Mouse (Mus musculus) myocyte (in vitro differentiated cells): ENCODE measurements around the gene Syn2.

Experiments
- CEBPB ChIP-seq: IDR thresholded peaks from 2 replicates; pipeline ENCODE4 v1.6.1; 2011; ENCODE audit warnings: mild to moderate bottlenecking, moderate library complexity; ENCODE audit not compliant: poor library complexity, insufficient read depth, severe bottlenecking
- E2F4 ChIP-seq: IDR thresholded peaks from one replicate; pipeline ENCODE4 v1.6.1; 2011; ENCODE audit warnings: mild to moderate bottlenecking, control low read depth, moderate library complexity; ENCODE audit not compliant: insufficient read depth
- MAX ChIP-seq: IDR thresholded peaks from one replicate; pipeline ENCODE4 v1.6.1; 2011; ENCODE audit warnings: low read depth, mild to moderate bottlenecking, control low read depth
- MYOD1 ChIP-seq, 3 experiments: IDR thresholded peaks; one replicate each; pipeline ENCODE4 v1.6.1; 2011; ENCODE audit warnings: control low read depth in 2 of 3, low read depth in 2 of 3, mild to moderate bottlenecking in 2 of 3, moderate library complexity in 1 of 3; ENCODE audit not compliant: insufficient read length in 2 of 3, control insufficient read depth in 1 of 3
- MYOG ChIP-seq, 3 experiments: IDR thresholded peaks; one replicate each; pipeline ENCODE4 v1.6.1; 2011; ENCODE audit warnings: control low read depth in 2 of 3, low read depth in 2 of 3, mild to moderate bottlenecking in 2 of 3; ENCODE audit not compliant: insufficient read length in 2 of 3, control insufficient read depth in 1 of 3, insufficient read depth in 1 of 3
- POLR2A ChIP-seq: IDR thresholded peaks from one replicate; pipeline ENCODE4 v1.6.1; 2011; ENCODE audit warnings: low read depth, mild to moderate bottlenecking, control low read depth, moderate library complexity; ENCODE audit not compliant: insufficient read length
- POLR2AphosphoS2 ChIP-seq: IDR thresholded peaks from one replicate; pipeline ENCODE4 v1.6.1; 2011; ENCODE audit warnings: low read depth, control low read depth; ENCODE audit not compliant: insufficient read length
- REST ChIP-seq: IDR thresholded peaks from one replicate; pipeline ENCODE4 v1.6.1; 2011; ENCODE audit warnings: mild to moderate bottlenecking, control low read depth, moderate library complexity; ENCODE audit not compliant: insufficient read depth, insufficient read length
- TCF12 ChIP-seq: IDR thresholded peaks from one replicate; pipeline ENCODE4 v1.6.1; 2011; ENCODE audit warnings: mild to moderate bottlenecking, control low read depth; ENCODE audit not compliant: poor library complexity, insufficient read depth, severe bottlenecking
- USF1 ChIP-seq: IDR thresholded peaks from one replicate; pipeline ENCODE4 v1.6.1; 2011; ENCODE audit warnings: low read depth, mild to moderate bottlenecking, control low read depth, moderate library complexity

- TF ChIP-seq POLR2AphosphoS2 = no peak
- no peak for TF ChIP-seq POLR2A
- no peak for TF ChIP-seq E2F4
- TF ChIP-seq CEBPB = no peak
- TF ChIP-seq REST = no peak
- TF ChIP-seq MYOD1 (IDR thresholded peaks at IDR 0.05; ENCODE audit: control insufficient read depth in 1 of 3, insufficient read length in 2 of 3, low read depth in 2 of 3) = no peak
- TF ChIP-seq USF1 = no peak
- no peak for TF ChIP-seq TCF12
- TF ChIP-seq MAX = no peak
- TF ChIP-seq MYOG (IDR thresholded peaks at IDR 0.05; ENCODE audit: control insufficient read depth in 1 of 3, insufficient read depth in 1 of 3, insufficient read length in 2 of 3, low read depth in 2 of 3) = no peak
Measured at GRCm38 (mm10) chr6:115230557-115230956, 95.9 kb downstream of the Syn2 start.
